Mouse (Mus musculus): ENCODE data around the gene Slc9c1. TPM values are rescaled to one million over a fixed set of nuclear protein-coding genes. Genes with fewer than 3 reads are reported as not detected.
"Not testable (repeated sequence)": the region's sequence is repeated elsewhere in the genome, so short reads cannot be mapped to it uniquely, and the experiment has no call there.

The Slc9c1 gene
- not detected for total RNA-seq (2021)
- long read RNA-seq, result 0 reads

DNA sequence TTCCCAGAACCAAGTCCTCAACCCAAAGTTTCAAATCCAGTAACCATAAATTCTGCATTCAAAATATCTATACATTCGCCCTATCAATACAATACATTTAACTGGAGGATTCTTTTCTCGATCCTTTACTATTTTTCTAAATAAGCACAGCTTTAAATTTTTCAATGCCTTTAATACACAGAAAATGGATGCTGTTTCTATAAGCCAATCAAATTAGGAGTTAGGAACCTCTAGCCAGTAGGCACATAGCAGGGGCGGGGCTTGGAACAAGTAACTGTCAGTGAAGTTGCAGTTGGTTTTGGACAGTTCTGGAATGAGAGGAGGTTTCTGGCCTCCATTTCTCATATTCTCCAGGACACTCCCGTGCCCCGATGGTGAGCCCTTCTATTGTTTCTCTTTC, at the start of gene Slc9c1:
Gene Slc9c1, plus strand, starts transcription at position 301 of the 400 bp plus-strand sequence.
- no peak for DNase-seq (ENCODE audit: low spot score in 2 of 2)

- no peak for DNase-seq (ENCODE audit: low spot score in 2 of 2)
Observed at GRCm38 (mm10) chr16:45492927-45493326, 42.2 kb upstream of the Slc9c1 start, which contains the start of gene Gm609. Gm609 (minus strand) TSS chr16:45492969.

DNA sequence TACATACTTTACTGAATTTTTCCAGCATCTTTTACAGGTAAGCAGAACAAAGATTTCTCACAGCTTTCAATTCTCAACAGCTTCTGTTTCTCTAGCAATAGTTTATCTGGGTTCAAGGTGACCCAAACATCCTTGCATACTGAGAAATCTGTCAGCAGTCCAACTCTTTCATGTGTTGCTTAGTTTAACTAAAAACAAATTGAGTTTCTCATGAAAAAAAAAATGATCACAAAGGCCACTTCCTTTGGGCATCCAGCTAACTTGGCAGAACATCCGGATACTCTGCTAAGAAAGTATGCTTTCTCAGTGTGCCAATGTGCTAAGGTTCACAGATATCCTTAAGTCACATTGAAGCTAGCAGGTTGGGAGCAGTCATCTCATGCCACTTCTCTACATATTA, 39.8 kb upstream of the Slc9c1 start:
- no peak for DNase-seq (ENCODE audit: low spot score in 2 of 2)

GRCm38 (mm10) chr16:45525551-45525950, 9.6 kb upstream of the Slc9c1 start:
- no peak for DNase-seq (ENCODE audit: low spot score in 2 of 2)

- DNase-seq (ENCODE audit: low spot score in 2 of 2), result no peak
Observed at GRCm38 (mm10) chr16:45531950-45532349, 3.2 kb upstream of the Slc9c1 start, which contains the start of gene Gm17783. Gm17783 (minus strand) TSS chr16:45532050.

- DNase-seq (ENCODE audit: low spot score in 2 of 2), result not testable (repeated sequence)
Observed at GRCm38 (mm10) chr16:45538342-45538741, 3.2 kb downstream of the Slc9c1 start.

DNA sequence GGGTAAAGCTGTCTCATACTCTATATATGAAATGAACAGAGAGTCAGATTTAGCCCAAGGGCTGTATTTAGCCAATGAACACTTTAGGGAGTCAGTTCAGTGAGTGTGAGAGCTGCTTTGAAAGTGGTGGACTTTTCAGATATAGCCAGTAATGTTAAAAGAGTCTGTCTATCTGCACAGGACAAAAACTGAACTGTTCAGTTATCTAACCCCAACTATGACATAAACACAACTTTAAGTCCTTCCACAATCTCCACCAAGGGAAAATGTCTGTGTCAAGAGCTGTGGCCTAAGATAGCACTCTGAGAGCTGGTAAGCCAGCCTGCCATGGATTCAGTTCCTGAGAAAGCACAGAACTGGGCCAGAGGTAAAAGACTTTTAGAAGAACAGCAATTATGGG, 7.0 kb downstream of the Slc9c1 start:
- DNase-seq (ENCODE audit: low spot score in 2 of 2), result no peak

GRCm38 (mm10) chr16:45544341-45544740, 9.2 kb downstream of the Slc9c1 start:
- no peak for DNase-seq (ENCODE audit: low spot score in 2 of 2)

DNA sequence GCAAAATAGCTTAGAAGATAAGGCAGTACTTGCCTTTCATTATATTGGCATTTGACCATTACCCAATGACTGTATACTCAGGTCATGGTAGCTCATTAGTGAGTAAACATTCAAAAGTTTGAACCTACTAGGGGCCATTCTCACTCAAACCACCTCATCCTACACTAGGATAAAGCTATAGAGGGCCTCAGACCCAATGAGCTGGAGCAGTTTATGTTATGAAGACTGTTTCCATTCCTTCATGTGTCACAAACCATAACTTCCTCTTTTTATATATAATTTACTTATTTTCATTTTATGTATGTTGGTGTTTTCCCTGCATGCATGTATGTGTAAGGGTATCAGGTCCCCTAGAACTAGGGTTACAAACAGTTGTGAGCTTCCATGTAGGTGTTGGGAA, 12.9 kb downstream of the Slc9c1 start:
- no peak for DNase-seq (ENCODE audit: low spot score in 2 of 2)

- no peak for DNase-seq (ENCODE audit: low spot score in 2 of 2)
Observed at GRCm38 (mm10) chr16:45551579-45551978, 16.5 kb downstream of the Slc9c1 start.

GRCm38 (mm10) chr16:45561747-45562146, 26.6 kb downstream of the Slc9c1 start:
- no peak for DNase-seq (ENCODE audit: low spot score in 2 of 2)

DNA sequence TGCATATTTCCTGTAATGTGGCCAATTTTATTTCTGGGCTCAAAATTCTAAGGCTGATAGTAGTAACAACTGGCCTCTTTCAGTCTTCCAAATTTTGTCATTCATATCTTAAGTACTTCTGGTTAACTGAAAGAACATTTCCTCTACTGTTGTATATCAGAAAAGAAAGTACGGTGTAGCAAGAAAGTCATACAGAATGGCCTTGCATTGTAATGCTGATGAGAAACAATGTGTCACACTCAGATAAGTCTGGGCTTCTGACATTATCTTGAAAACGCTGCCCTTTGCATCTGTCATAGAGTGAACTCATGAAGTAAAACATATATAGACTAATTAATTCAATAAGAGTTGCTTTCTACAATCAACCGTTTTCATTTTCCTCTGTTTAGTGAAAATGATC, 37.2 kb downstream of the Slc9c1 start:
- DNase-seq (ENCODE audit: low spot score in 2 of 2), result no peak

GRCm38 (mm10) chr16:45579883-45580282, 44.8 kb downstream of the Slc9c1 start:
- DNase-seq (ENCODE audit: low spot score in 2 of 2), result no peak

- DNase-seq (ENCODE audit: low spot score in 2 of 2), result peak in 1 of 2 experiments; percentile 5
Observed at GRCm38 (mm10) chr16:45582512-45582911, 47.4 kb downstream of the Slc9c1 start.

DNA sequence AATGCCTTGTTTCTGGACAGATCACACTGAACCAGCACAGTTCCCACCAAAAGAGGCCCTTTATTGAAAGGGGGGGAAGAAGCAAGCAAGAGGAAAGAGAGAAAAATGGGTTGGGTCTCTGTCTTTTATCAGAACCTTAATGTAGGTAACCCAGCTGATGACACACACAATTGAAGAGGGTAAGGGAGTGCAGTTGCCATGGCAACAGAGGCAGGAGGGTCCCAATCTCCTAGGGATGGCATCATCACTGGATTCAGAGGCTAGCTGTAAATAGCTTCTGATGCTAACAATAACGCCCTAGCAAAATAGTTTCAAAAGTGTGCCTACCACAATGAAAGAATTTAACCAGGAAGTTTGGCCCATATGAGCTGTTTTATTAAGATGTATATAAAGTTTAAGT, 58.5 kb downstream of the Slc9c1 start:
- DNase-seq (ENCODE audit: low spot score in 2 of 2), result no peak

- no peak for DNase-seq (ENCODE audit: low spot score in 2 of 2)
Observed at GRCm38 (mm10) chr16:45595494-45595893, 60.4 kb downstream of the Slc9c1 start.

DNA sequence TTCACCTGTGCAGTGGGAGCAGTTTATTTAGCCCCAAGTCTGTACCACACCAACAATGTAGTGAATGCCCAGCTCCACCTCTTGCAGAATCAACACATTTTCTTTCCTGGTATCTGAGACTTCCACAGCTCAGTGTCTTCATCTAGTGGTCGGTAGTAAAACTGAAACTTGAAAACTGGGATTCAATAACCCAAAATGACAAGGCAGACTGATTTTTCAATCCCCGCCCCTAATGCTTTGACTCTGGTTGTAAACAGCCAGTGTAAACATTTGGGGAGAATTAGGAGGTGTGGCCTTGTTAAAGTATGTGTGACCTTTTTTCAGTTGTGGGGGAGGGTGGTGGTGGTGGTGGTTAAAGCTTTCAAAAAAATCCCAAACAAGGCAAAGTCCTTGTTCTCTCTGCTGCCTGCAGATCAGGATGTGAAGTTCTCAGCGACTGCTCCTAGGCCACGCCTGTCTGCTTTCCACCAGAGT, 73.4 kb downstream of the Slc9c1 start:
- DNase-seq (ENCODE audit: low spot score in 2 of 2), result peak in 1 of 2 experiments; percentile 22

GRCm38 (mm10) chr16:45609300-45609699, 74.2 kb downstream of the Slc9c1 start:
- peak in 1 of 2 experiments; percentile 39 for DNase-seq (ENCODE audit: low spot score in 2 of 2)

- no peak for DNase-seq (ENCODE audit: low spot score in 2 of 2)
Observed at GRCm38 (mm10) chr16:45610267-45610666, 75.2 kb downstream of the Slc9c1 start, which contains the start of gene Gcsam. Gcsam (plus strand) TSS chr16:45610380.

GRCm38 (mm10) chr16:45613247-45613646, 78.1 kb downstream of the Slc9c1 start:
- DNase-seq (ENCODE audit: low spot score in 2 of 2), result no peak

DNA sequence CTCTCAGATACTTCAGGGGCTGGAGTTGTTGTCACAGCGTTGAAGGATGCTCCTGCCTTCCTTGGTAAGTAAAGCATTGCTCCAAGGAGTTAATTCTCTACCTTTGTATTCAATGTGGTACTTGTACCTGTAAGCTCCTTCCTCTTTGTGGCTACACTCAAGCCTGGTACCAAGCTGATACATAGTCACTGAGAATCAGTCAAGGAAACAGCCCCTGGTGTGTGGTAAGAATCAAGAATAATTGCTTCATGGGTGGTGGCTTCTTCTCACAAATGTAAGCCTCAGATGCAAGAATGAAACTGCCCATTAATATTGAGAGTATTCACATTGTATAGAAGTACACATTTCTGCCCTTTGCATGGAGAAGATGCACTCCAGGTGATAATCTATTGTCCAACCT, 80.8 kb downstream of the Slc9c1 start:
- DNase-seq (ENCODE audit: low spot score in 2 of 2), result no peak

- no peak for DNase-seq (ENCODE audit: low spot score in 2 of 2)
Observed at GRCm38 (mm10) chr16:45619751-45620375, 84.8 kb downstream of the Slc9c1 start.

DNA sequence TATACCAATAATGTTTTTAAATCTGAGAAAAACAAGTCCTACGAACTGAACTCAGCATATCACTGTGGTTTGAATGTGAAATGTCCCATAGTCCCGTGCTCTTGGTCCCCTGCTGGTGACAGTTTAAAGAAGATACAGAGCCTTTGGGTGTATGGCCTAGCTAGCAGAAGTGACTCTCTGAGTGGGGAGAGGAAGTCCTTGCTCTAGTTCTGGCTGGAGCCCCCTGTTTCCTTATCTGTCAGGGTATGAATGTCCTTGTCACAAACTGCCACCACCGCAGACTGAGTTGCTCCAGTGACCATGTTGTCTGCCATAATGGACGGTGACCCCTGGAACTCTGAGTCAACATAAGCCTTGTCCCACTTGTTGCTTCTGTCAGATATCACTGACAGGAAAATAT, 88.1 kb downstream of the Slc9c1 start:
- DNase-seq (ENCODE audit: low spot score in 2 of 2), result no peak
